Mouse (Mus musculus) intestine, embryonic 16.5 days (tissue): ENCODE data around the gene Gm20683. TPM values are rescaled to one million over a fixed set of nuclear protein-coding genes. Genes with fewer than 3 reads are reported as not detected.

ENCODE experiments used
- ATAC-seq: fragments of 200-750 bp; cut with Nextera tagmentation; 2 replicates; pipeline ENCODE4 v1.8.0; 2017; ENCODE audit warnings: moderate TSS enrichment, moderate library complexity
- H3K27ac ChIP-seq: fragments of 300-500 bp; sonication (generic); 2 replicates; pipeline ENCODE4 v1.5.1; 2014; ENCODE audit warnings: mild to moderate bottlenecking, low read length
- H3K27me3 ChIP-seq: fragments of 300-500 bp; sonication (generic); replicated peaks from 2 replicates; pipeline ENCODE4 v1.6.1; 2014; ENCODE audit warnings: low read length, control low read depth, mixed read lengths; ENCODE audit not compliant: control insufficient read depth, insufficient read depth
- H3K36me3 ChIP-seq: fragments of 300-500 bp; sonication (generic); 2 replicates; pipeline ENCODE4 v1.6.1; 2014; ENCODE audit warnings: low read length, control low read depth; ENCODE audit not compliant: control insufficient read depth, insufficient read depth
- H3K4me1 ChIP-seq: fragments of 300-500 bp; sonication (generic); 2 replicates; pipeline ENCODE4 v1.6.1; 2014; ENCODE audit warnings: low read length, control low read depth, mixed read lengths; ENCODE audit not compliant: control insufficient read depth, insufficient read depth
- H3K4me2 ChIP-seq: fragments of 300-500 bp; sonication (generic); 2 replicates; pipeline ENCODE4 v1.6.1; 2014; ENCODE audit warnings: low read depth, low read length, control low read depth
- H3K4me3 ChIP-seq: fragments of 300-500 bp; sonication (generic); 2 replicates; pipeline ENCODE4 v1.5.1; 2014; ENCODE audit warnings: mild to moderate bottlenecking, low read length
- H3K9ac ChIP-seq: fragments of 300-500 bp; sonication (generic); 2 replicates; pipeline ENCODE4 v1.6.1; 2014; ENCODE audit warnings: low read depth, low read length
- H3K9me3 ChIP-seq: fragments of 300-500 bp; sonication (generic); 2 replicates; pipeline ENCODE4 v1.6.1; 2016; ENCODE audit warnings: low read length, control low read depth; ENCODE audit not compliant: control insufficient read depth
- WGBS: fragments of 180-500 bp; shearing (Covaris S2); extraction: QIAGEN DNeasy Blood & Tissue Kit; methylation state at CpG from one replicate; pipeline ENCODE4 v1.1.7; 2014; 5-methylcytosine and 5-hydroxymethylcytosine counted together
- polyA plus RNA-seq: library from polyadenylated mRNA; unstranded; fragments of >200 nt; fragmentation: Nextera tagmentation; extraction: Ambion mirVana; gene quantifications from 2 replicates; pipeline ENCODE4 v1.2.1, GENCODE M21; 2015

Gm20683 gene
- polyA plus RNA-seq, 1 experiment from 2014 or later, result 2.3 TPM

DNA sequence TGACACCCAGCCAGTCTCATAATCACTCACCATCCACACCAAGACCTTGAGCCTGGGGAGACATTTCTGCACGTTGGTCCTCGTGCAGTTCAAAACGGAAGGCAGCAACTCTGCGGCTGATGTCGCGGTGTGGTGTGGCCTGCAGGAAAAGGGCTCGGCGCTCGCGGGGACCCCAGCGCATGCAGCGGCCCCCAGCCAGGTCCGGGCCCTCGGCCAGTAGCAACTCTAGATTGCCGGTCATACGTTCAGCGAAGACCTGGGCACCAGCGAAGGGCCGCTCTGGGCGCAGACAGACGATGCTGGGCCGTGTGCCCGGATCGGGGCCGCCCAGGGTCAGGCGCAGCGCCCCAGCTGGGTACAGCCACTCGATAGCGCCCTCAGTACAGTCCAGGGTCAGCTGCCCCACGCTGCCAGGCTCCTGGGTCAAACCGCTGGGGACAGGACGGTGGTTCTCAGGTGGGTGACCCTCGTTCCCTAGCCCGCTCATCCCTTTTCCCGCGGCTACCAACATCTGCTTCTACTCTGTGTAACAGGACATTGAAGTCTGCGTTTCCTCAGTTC, 45.3 kb downstream of the Gm20683 start:
- Histone ChIP-seq H3K4me3 (peak overlapping the region; percentile 83), H3K27me3 (no peaks in the 10 kb centered on the region), H3K27ac (peak overlapping the region; percentile 6), H3K9ac (peak overlapping the region; percentile 75), H3K36me3 (0 out of 2 replicates have a peak, but pooled peaks cover 2% of the 10 kb centered on the region), H3K9me3 (no peaks in the 10 kb centered on the region), H3K4me2 (peak overlapping the region; percentile 97), H3K4me1 (peaks cover 31% of the 10 kb centered on the region)
- 0 out of 2 replicates have a peak, but pooled peaks have one; percentile 1 for ATAC-seq
- 5% methylated on average over 36 of the region's 37 CpGs for WGBS

DNA sequence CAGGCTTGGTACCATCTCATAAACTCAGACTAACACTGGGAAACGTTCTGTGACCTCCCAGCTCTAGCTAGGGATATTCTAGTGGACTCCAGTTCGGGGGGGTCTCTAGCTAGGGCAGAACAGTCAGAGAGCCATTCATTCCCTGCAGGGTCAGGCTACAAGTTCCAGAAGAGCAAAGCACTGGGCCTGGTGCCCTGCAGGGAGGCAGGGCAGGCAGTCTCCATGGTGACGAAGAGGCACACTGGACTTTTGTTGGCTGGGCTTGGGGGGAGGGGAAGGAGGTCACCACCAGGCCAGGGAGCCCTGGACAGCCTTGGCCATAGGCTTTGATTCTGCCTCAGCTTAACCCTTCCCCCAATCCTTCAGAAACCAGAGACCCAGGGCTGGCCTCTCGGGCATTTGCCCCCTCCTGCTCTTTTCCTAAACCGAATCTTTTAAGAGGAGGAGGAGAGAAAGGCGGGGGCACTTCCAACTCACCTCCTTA, 45.9 kb downstream of the Gm20683 start, which contains the start of gene AC134908.4:
Gene AC134908.4, minus strand, starts transcription at position 51 of the 484 bp plus-strand sequence.
- Histone ChIP-seq H3K9me3 (no peaks in the 10 kb centered on the region), H3K27me3 (no peaks in the 10 kb centered on the region), H3K4me1 (peaks cover 37% of the 10 kb centered on the region), H3K4me3 (peak within 1 kb of the TSS; percentile 83), H3K36me3 (0 out of 2 replicates have a peak, but pooled peaks cover 2% of the 10 kb centered on the region), H3K27ac (peak within 1 kb of the TSS; percentile 28), H3K4me2 (peak within 1 kb of the TSS; percentile 97), H3K9ac (peak within 1 kb of the TSS; percentile 75)
- WGBS, result 39% methylated on average over 6 of the region's 6 CpGs
- ATAC-seq, result no peak

DNA sequence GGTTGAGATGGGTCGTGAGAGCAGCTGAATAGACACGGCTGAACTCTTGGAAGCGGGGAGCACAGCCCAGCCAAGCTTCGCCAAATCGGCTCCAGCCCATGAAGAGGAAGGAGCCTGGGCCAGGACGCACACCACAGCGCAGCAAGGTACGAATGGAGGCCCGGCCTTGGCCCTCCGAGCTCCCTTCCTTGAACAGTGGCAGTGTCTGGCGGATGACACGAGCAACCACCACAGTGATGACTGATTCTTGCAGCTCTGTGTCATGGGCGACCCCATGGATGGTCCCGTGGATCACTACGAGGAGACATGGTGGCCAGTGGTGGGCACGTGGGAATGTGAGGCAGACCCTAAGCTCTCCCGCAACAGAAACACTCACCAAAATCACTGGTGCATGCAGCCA, 46.6 kb downstream of the Gm20683 start:
- H3K27me3 ChIP-seq, result no peaks in the 10 kb centered on the region
- H3K4me2 ChIP-seq, result no peak overlapping the region
- H3K9ac ChIP-seq, result no peak overlapping the region
- 82% methylated on average over 17 of the region's 17 CpGs for WGBS
- peaks cover 37% of the 10 kb centered on the region for H3K4me1 ChIP-seq
- 0 out of 2 replicates have a peak, but pooled peaks cover 2% of the 10 kb centered on the region for H3K36me3 ChIP-seq
- 0 out of 2 replicates have a peak overlapping the region, but pooled peaks have one; percentile 28 for H3K27ac ChIP-seq
- no peak overlapping the region for H3K4me3 ChIP-seq
- ATAC-seq, result no peak
- no peaks in the 10 kb centered on the region for H3K9me3 ChIP-seq

DNA sequence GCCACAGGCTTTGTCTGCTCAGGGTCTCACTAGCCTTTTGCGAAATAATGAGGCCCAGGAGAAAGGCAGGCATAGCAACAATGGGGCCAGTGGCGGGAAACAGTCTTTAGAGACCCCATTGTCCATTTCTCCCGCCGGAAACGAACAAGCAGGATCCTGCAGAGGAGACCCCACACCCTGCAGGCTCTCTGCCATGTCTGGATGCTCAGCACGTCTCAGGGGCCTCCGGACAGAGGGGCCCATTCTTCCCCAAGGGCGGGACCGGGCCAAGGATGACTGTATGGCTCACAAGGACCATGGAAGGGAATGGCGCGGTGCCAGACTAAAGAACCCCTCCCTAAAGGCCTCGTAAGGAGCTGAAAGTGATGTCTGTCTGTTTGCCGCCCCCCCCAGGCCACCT, 47.4 kb downstream of the Gm20683 start:
- Histone ChIP-seq H3K36me3 (peaks cover 8% of the 10 kb centered on the region; the same call in 1 of the 2 replicates), H3K9me3 (no peaks in the 10 kb centered on the region), H3K4me2 (no peak overlapping the region), H3K4me3 (no peak overlapping the region), H3K27ac (no peak overlapping the region), H3K9ac (0 out of 2 replicates have a peak overlapping the region, but pooled peaks have one; percentile 13), H3K27me3 (no peaks in the 10 kb centered on the region), H3K4me1 (peaks cover 37% of the 10 kb centered on the region)
- no peak for ATAC-seq
- 66% methylated on average over 13 of the region's 13 CpGs for WGBS

DNA sequence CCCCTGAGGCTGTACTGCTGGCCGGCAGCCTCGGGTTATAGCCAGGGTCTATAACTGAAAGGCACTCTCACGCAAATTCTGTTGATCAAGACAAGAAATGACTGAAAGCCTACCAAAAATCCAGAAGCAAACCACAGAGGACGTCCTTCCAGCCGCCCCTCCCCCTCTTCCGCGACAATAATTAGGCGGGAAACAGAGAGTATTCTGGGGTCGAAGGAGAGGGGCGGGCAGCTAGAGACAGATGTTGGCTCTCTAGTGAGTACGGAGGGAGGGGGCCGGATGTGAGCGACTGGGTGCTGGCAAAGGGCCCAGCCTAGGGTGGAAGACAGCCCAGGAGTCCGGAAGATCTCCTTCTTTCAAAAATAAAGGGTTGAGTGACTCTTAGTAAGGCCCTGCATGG, 48.9 kb downstream of the Gm20683 start, which contains the start of gene Fam173a:
Gene Fam173a, minus strand, starts transcription at position 287 of the 400 bp plus-strand sequence.
- Histone ChIP-seq H3K27me3 (no peaks in the 10 kb centered on the region), H3K9me3 (no peaks in the 10 kb centered on the region), H3K9ac (peak within 1 kb of the TSS; percentile 89), H3K4me2 (peak within 1 kb of the TSS; percentile 90), H3K4me1 (peaks cover 37% of the 10 kb centered on the region), H3K27ac (peak within 1 kb of the TSS; percentile 99), H3K4me3 (peak within 1 kb of the TSS; percentile 85), H3K36me3 (peaks cover 10% of the 10 kb centered on the region; the same call in 1 of the 2 replicates)
- WGBS, result under 1% methylated on average over 14 of the region's 14 CpGs
- ATAC-seq, result peak; percentile 67

DNA sequence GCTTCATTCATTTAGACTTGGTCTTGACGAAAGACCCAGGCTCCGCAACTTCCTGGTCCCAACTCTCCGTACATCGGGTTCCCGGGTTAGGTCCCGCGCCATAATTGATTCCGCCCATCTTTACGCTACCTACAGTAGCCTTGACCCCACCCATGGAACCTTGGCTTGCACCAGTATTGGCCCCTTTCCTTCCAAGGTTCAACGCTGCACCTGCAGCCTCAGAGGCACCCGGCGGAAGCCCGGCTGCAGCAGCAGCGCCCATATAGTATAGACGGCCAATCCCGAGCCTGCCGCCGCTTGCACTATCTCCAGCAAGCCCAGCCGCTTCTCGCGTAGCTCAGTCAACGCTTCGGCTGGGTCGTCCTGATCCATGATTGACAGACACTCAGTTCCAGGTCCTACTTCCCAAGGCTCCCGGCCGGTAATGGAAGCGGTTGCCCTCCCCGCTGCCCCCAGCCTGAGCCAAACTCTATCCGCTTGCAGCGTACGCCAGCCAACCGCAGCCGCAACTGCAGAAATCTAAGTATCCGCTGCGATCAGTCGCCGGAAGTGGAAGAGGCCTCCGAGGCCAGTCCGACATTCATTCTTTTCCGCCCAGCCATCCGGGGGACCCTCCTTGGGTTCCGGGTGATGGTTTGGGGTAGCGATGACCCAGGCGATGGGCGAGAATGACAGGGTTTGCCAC, 49.6 kb downstream of the Gm20683 start:
- H3K27ac ChIP-seq, result peak overlapping the region; percentile 99
- peak; percentile 81 for ATAC-seq
- peak overlapping the region; percentile 90 for H3K4me2 ChIP-seq
- peaks cover 10% of the 10 kb centered on the region; the same call in 1 of the 2 replicates for H3K36me3 ChIP-seq
- no peaks in the 10 kb centered on the region for H3K9me3 ChIP-seq
- H3K4me3 ChIP-seq, result peak overlapping the region; percentile 85
- peak overlapping the region; percentile 89 for H3K9ac ChIP-seq
- WGBS, result under 1% methylated on average over 45 of the region's 45 CpGs
- H3K27me3 ChIP-seq, result no peaks in the 10 kb centered on the region
- H3K4me1 ChIP-seq, result peaks cover 32% of the 10 kb centered on the region

DNA sequence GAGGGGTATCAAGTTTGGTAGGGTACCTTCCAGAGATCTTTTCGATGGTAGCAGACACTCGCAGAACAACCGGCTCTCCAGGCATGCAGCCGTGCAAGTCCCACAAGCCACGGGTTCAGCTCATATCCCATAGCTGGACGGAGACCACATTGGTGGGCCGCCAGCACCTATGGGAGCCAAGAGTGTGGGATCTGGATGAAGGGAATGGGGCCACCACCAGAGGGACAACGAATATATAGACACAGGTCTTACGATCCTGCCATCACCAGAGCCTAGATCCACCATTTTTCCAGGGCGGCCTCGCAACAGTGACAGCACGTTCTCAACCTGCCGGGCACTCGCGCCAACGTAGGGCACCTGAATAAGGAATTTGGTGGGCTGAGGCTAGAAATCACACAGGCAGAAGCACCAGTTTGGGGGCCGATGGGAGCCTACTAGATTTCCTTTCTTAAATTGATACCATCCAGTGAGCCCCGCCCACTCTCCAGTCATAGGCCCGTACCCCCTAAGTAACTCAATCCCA, 50.2 kb downstream of the Gm20683 start:
- peaks cover 31% of the 10 kb centered on the region for H3K4me1 ChIP-seq
- peak overlapping the region; percentile 89 for H3K9ac ChIP-seq
- peak overlapping the region; percentile 90 for H3K4me2 ChIP-seq
- peak overlapping the region; percentile 85 for H3K4me3 ChIP-seq
- WGBS, result 28% methylated on average over 19 of the region's 19 CpGs
- no peaks in the 10 kb centered on the region for H3K9me3 ChIP-seq
- H3K27ac ChIP-seq, result peak overlapping the region; percentile 99
- no peaks in the 10 kb centered on the region for H3K27me3 ChIP-seq
- peak; percentile 6; the same call in 1 of the 2 replicates for ATAC-seq
- peaks cover 10% of the 10 kb centered on the region; the same call in 1 of the 2 replicates for H3K36me3 ChIP-seq

DNA sequence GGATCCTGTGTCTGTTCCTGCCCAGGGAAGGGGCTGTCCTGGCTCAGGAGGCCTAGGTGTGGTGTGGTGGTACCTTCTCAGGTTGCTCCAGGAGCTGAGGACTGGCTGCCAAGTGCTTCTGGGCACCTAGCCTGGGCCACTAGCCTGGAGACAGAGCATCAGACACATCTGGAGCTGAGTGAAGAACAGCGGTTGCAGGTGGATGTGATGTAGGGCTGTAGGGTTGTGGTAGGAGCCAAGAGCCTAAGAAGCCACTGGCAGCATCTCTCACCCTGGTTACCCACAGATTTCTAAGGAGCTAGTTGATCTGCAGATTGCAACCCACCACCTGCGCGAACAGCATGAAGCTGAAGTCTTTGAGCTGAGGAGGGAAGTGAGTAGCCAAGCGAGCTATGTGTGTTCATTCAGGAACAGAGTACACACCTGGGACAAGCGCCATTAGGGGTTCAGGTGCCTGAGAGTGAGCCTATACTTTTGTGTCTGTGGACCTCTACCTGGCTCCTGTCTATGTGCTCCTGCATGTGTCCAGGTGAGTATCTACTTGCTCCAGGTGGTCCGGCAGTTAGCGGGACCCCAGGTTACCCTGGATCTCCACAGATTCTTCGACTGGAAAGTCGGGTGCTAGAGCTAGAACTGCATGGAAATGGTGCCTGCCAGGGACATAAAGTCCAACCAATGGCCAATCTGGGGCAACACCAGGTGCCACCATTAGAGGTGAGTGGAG, 54.6 kb downstream of the Gm20683 start:
- H3K36me3 ChIP-seq, result peaks cover 17% of the 10 kb centered on the region
- H3K4me1 ChIP-seq, result peaks cover 26% of the 10 kb centered on the region
- no peak overlapping the region for H3K9ac ChIP-seq
- WGBS, result 92% methylated on average over 9 of the region's 9 CpGs
- H3K4me2 ChIP-seq, result no peak overlapping the region
- no peak overlapping the region for H3K4me3 ChIP-seq
- no peak overlapping the region for H3K27ac ChIP-seq
- H3K9me3 ChIP-seq, result no peaks in the 10 kb centered on the region
- no peaks in the 10 kb centered on the region for H3K27me3 ChIP-seq
- ATAC-seq, result no peak
